Mouse (Mus musculus): ENCODE data around the gene Pnpo. TPM values are rescaled to one million over a fixed set of nuclear protein-coding genes. Genes with fewer than 3 reads are reported as not detected.

Pnpo gene
- polyA plus RNA-seq, 1 experiment from 2014 or later, result 85.7 TPM

DNA sequence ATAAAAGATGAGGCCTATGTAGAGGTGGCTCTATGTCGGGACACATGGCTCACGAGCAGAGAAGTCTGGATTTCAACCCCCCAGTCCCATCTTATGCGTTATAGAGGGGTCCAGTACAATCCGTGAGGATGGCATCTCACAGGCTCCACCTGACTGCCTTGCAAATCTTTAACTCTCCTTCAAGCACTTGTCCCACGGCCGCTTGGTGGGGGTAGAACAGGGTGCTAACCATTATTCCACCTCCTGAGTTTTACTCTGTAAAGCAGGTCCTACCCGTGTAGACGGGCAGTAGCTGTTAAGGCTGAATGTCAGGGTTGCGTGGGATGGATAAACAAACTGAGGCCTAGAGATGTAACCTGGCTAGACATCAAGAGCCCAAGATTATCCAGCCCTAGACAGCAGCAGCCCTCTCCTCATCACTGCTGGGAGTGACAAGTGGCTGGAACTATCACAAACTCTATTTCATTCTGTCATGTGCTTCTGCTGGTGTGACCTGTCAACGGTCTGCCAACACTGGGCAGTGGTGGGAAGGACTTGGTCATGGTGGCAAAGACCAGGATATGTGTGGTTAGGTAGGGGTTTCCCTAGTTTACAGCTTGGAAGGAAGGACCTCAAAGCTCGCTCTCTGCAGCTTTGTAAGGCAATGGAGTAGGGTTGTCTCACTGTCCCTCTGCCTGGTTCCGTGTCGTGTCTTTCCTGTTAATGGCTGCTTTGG is 10.1 kb downstream of the Pnpo start:
- Histone ChIP-seq H3K27ac (peak overlapping the region; percentile 60; the same call in 1 of the 2 replicates), H3K36me3 (no peaks in the 10 kb centered on the region), H3K27me3 (replicated peaks) (no peaks in the 10 kb centered on the region), H3K4me3 (replicated peaks) (no peak overlapping the region), H3K9me3 (no peaks in the 10 kb centered on the region), H3K4me2 (no peak overlapping the region), H3K4me1 (peaks cover 12% of the 10 kb centered on the region), H3K9ac (no peak overlapping the region)
- ATAC-seq (ENCODE audit: insufficient read depth, low FRiP score, low read depth), result no peak
- 80% methylated on average over 13 of the region's 13 CpGs for WGBS

DNA sequence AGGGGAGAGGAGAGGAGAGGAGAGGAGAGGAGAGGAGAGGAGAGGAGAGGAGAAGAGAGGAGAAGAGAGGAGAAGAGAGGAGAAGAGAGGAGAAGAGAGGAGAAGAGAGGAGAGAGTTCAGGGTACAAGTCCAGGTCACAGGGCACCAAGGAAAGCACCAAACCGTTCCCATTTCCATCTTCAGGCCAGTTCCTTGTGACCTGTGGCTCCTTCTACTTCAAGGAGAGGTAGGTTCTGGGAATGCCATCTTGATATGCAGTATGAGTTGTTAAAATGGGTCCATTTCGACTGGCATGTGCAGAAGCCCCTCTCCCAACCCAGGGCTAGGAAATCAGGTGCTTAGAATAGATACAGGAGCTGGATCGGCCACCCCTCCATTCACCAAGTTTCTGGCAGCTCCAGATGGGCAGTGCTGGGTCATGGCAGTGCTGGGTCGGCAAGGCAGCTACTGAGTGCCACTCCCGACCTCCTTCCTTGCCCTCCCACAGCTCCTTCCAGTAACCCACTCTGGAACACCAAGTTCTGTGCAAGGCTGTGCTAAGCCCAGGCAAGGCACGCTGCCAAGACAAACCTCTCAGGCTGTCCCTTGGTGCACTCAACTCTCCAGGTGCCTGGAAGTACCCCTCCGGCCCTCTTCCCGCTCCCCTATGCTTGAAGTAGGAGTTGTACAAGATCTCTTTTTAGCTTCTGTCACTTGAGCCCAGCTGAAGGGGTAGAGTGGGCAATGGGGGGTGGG is 12.3 kb downstream of the Pnpo start:
- Histone ChIP-seq H3K36me3 (no peaks in the 10 kb centered on the region), H3K4me2 (peak overlapping the region; percentile 30), H3K27me3 (replicated peaks) (no peaks in the 10 kb centered on the region), H3K4me3 (replicated peaks) (peak overlapping the region; percentile 10), H3K4me1 (peaks cover 12% of the 10 kb centered on the region), H3K9me3 (no peaks in the 10 kb centered on the region), H3K27ac (peak overlapping the region; percentile 42; the same call in 1 of the 2 replicates), H3K9ac (no peak overlapping the region)
- ATAC-seq (ENCODE audit: insufficient read depth, low FRiP score, low read depth), result no peak
- WGBS, result 38% methylated on average over 8 of the region's 8 CpGs

DNA sequence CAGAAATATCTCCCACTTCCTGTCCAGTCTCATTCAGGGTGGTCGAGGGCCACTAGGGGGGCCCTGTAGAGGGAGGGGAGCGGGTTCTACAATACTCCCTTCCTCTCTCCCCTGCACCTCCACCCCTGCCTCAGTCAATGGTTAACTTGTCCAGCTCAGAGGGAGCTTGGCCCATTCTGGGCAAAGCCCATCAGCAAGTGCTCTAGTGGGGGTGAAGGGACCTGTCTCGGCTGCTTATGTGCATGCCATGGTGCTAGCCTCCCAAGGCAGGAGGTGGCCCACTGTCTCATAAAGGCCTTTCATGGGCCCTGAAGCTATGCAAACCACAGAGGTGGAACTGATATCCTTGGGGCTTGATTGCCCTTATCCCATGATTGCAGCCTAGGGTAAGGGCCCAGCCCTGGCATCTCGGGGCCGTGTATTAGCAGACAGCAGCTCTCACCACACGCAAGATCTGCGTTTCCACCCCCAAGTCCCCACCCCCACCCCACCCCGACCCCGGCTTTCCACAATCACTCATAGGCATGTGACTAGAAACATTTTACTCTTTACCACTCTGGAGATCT is 13.9 kb downstream of the Pnpo start:
- H3K27ac ChIP-seq, result peak overlapping the region; percentile 96
- H3K36me3 ChIP-seq, result no peaks in the 10 kb centered on the region
- H3K27me3 ChIP-seq (replicated peaks), result no peaks in the 10 kb centered on the region
- ATAC-seq (ENCODE audit: insufficient read depth, low FRiP score, low read depth), result peak; percentile 19
- peak overlapping the region; percentile 29; the same call in 1 of the 2 replicates for H3K9ac ChIP-seq
- peak overlapping the region; percentile 49 for H3K4me2 ChIP-seq
- 44% methylated on average over 9 of the region's 9 CpGs for WGBS
- peaks cover 12% of the 10 kb centered on the region for H3K4me1 ChIP-seq
- no peaks in the 10 kb centered on the region for H3K9me3 ChIP-seq
- peak overlapping the region; percentile 44 for H3K4me3 ChIP-seq (replicated peaks)

DNA sequence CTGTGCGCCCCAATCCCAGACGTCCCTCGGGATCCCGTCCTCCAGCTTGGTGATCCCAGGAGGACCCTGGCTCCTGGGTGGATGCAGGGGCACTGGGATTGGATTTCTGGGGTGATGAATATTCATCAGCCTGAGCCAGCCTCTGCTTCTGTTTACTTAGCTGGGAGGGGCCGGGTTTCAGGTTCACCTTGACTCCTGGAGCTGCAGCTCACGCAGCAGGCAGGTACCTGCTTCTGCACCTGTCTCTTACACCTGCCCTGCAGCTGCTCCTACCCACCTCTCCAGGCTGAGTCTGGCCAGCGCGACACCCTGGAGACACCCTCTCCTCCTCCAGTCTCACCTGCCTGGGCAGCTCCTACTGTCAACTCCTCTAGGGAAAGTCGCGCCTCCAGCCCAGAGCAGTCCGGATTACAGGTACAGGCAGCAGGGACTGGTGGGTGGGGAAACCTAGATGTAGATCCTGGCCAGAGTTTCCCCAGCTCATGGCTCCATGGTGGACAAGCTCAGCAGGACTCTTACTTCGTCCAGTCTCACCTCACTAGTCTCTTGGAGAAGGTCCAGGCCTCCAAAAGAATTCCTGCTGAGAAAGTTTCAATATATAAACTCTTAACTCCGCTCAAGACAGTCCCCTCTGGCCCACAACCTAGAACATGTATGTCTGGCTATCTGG is 14.6 kb downstream of the Pnpo start:
- no peaks in the 10 kb centered on the region for H3K27me3 ChIP-seq (replicated peaks)
- peak overlapping the region; percentile 96 for H3K27ac ChIP-seq
- peaks cover 9% of the 10 kb centered on the region for H3K4me1 ChIP-seq
- ATAC-seq (ENCODE audit: insufficient read depth, low FRiP score, low read depth), result peak; percentile 81
- no peaks in the 10 kb centered on the region for H3K36me3 ChIP-seq
- peak overlapping the region; percentile 49 for H3K4me2 ChIP-seq
- H3K9me3 ChIP-seq, result no peaks in the 10 kb centered on the region
- peak overlapping the region; percentile 29; the same call in 1 of the 2 replicates for H3K9ac ChIP-seq
- H3K4me3 ChIP-seq (replicated peaks), result peak overlapping the region; percentile 44
- 15% methylated on average over 13 of the region's 13 CpGs for WGBS

DNA sequence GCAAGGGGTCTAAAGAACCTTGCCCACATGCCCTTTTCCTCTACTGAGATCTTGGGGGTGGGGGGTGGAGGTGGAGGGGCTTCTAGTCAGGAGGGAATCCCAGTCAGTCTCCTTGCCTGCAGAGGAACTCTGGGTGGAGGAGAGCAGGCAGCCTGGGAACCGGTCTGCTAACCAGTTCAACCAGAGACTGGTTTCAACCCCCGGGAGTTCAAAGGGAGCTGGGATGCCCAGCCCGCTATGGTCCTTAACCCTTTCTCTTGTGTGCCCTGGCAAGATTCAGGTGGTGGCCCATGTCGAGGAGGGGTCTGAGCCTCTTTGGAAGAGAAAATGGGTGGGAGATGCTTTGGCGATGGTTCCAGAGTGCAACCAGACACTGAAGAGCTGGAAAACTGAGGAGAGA is 15.1 kb downstream of the Pnpo start:
- peak overlapping the region; percentile 49 for H3K4me2 ChIP-seq
- WGBS, result 8% methylated on average over 5 of the region's 5 CpGs
- H3K27ac ChIP-seq, result peak overlapping the region; percentile 96
- peaks cover 7% of the 10 kb centered on the region for H3K4me1 ChIP-seq
- ATAC-seq (ENCODE audit: insufficient read depth, low FRiP score, low read depth), result peak; percentile 75
- H3K36me3 ChIP-seq, result no peaks in the 10 kb centered on the region
- H3K27me3 ChIP-seq (replicated peaks), result no peaks in the 10 kb centered on the region
- no peak overlapping the region for H3K9ac ChIP-seq
- no peaks in the 10 kb centered on the region for H3K9me3 ChIP-seq
- peak overlapping the region; percentile 44 for H3K4me3 ChIP-seq (replicated peaks)

DNA sequence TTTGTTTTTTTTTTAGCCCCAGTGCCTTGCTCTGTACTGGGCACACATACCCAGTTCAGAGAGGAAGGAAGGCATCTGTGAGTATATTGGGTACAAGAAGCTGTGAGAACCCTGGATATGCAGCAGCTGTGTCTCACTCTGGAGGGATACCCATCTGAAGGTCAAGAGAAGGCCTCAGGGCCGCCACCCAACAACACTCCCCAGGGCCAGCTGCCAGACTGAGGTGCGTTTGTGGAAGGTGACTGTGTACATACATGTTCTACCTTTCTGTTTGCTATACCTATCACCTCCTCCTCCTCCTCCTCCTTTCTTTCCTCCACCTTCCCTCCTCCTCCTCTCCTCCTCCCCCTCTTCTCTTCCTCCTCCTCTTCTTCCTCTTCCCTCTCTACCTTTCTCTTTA is 15.7 kb downstream of the Pnpo start, which contains the start of gene Prr15l:
TSS of gene Prr15l (plus strand) at position 17 of the 400 bp plus-strand sequence.
- Histone ChIP-seq H3K27me3 (replicated peaks) (no peaks in the 10 kb centered on the region), H3K4me2 (peak within 1 kb of the TSS; percentile 49), H3K9ac (no peak within 1 kb of the TSS), H3K4me3 (replicated peaks) (peak within 1 kb of the TSS; percentile 44), H3K4me1 (peaks cover 7% of the 10 kb centered on the region), H3K9me3 (no peaks in the 10 kb centered on the region), H3K36me3 (no peaks in the 10 kb centered on the region), H3K27ac (peak within 1 kb of the TSS; percentile 96)
- 0 out of 2 replicates have a peak, but pooled peaks have one; percentile 15 for ATAC-seq (ENCODE audit: insufficient read depth, low FRiP score, low read depth)
- 47% methylated on average over 2 of the region's 2 CpGs for WGBS

DNA sequence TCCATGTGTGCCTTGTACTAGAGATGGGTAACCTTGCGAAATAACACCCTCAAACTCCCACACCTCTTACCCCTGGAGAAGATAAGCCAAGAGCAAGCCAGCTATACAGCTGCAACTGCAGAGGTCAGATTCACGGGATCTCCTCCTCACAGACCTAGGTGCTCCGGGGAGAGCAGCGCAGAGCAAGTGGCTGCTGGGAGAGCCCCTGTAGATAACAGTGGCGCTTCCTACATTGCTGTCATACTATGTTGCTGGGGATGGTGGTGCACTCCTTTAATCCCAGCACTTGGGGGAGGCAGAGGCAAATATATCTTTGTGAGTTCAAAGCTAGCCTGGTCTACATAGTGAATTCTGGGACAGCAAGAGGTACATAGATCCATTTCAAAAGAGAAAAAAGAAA is 17.2 kb downstream of the Pnpo start:
- Histone ChIP-seq H3K9me3 (no peaks in the 10 kb centered on the region), H3K27me3 (replicated peaks) (no peaks in the 10 kb centered on the region), H3K36me3 (no peaks in the 10 kb centered on the region), H3K4me1 (peaks cover 4% of the 10 kb centered on the region), H3K4me3 (replicated peaks) (no peak overlapping the region), H3K27ac (no peak overlapping the region), H3K4me2 (no peak overlapping the region), H3K9ac (no peak overlapping the region)
- peak; percentile 32; the same call in 1 of the 2 replicates for ATAC-seq (ENCODE audit: insufficient read depth, low FRiP score, low read depth)
- 78% methylated on average over 5 of the region's 5 CpGs for WGBS

DNA sequence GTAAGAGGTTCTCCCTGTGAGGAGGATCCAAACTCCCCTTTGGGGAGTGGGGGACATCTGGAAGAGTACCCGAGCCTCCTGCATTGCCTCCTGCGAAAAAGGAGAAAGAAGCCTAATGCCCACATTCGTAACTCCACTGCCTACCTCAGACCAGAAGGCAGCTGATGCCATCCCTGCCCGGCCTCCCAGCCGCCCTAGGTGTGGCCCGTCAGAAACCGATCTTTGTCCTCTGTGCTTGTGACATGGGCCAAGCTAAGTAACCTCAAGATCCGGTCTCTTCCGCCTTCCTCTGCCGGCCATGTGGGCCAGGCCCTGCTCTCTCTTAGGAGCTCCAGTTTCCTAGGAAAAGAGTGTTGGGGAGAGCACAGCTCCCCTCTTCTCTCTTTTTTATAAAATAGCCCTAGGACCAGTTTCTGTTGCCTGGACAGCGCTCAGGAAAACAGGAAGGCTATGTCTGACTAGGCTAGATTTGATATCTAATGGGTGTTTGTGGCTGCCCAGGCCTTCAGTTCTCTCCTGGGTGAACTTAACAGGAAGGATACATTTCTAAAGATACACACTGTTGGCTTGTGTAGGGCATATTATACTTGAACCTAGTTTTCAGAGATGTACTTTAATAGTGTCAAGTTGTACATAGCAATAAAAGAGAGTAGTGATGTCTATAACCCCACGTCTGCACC is 18.2 kb downstream of the Pnpo start:
- no peak for ATAC-seq (ENCODE audit: insufficient read depth, low FRiP score, low read depth)
- H3K27me3 ChIP-seq (replicated peaks), result no peaks in the 10 kb centered on the region
- no peaks in the 10 kb centered on the region for H3K36me3 ChIP-seq
- H3K9me3 ChIP-seq, result no peaks in the 10 kb centered on the region
- H3K4me2 ChIP-seq, result no peak overlapping the region
- peak overlapping the region; percentile 23; the same call in 1 of the 2 replicates for H3K27ac ChIP-seq
- H3K4me1 ChIP-seq, result peaks cover 3% of the 10 kb centered on the region; the same call in 1 of the 2 replicates
- no peak overlapping the region for H3K9ac ChIP-seq
- no peak overlapping the region for H3K4me3 ChIP-seq (replicated peaks)
- 71% methylated on average over 12 of the region's 12 CpGs for WGBS

DNA sequence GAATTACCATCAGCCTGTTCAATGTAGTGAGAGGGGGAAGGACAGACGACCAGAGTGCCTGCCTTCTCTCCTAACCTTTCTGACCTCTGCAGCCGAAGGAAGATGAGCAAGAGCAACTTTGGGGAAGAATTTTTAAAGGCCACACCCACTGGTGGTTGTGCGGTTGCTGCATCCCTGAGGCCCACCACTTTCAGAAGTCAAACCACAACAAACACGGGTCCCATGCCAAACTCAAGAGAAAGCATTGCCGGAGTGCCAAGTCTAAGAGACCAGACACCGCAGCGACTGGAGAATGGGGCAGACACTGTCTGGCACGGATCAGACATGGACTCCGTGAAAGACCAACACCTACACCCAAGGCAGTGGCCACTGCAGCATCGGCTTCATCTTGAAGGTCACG is 18.9 kb downstream of the Pnpo start:
- no peaks in the 10 kb centered on the region for H3K36me3 ChIP-seq
- H3K9me3 ChIP-seq, result no peaks in the 10 kb centered on the region
- H3K27ac ChIP-seq, result no peak overlapping the region
- no peak overlapping the region for H3K9ac ChIP-seq
- peaks cover 3% of the 10 kb centered on the region; the same call in 1 of the 2 replicates for H3K4me1 ChIP-seq
- no peaks in the 10 kb centered on the region for H3K27me3 ChIP-seq (replicated peaks)
- H3K4me3 ChIP-seq (replicated peaks), result no peak overlapping the region
- no peak for ATAC-seq (ENCODE audit: insufficient read depth, low FRiP score, low read depth)
- H3K4me2 ChIP-seq, result no peak overlapping the region
- WGBS, result 75% methylated on average over 11 of the region's 11 CpGs

DNA sequence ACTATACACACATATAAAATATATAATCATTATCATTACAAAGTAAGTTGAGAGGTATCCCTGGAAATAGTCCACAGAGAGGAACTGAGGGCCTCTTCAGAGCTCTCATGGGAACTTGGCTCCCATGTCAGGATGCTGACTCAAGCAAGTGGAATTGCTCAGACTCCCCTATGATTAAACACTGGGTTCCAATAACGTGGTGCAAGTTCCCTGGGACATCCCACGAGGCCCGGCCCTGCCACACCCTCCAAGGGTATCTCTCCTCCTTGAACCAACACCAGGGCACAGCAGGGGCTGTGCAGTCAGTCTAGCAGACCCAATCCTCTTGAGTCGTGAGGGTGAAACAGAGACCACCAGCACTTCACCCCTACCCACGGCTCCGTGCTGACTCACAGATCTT is 24.8 kb downstream of the Pnpo start:
- no peak overlapping the region for H3K4me3 ChIP-seq (replicated peaks)
- H3K4me2 ChIP-seq, result no peak overlapping the region
- no peak for ATAC-seq (ENCODE audit: insufficient read depth, low FRiP score, low read depth)
- H3K27me3 ChIP-seq (replicated peaks), result no peaks in the 10 kb centered on the region
- 0 out of 2 replicates have a peak, but pooled peaks cover 5% of the 10 kb centered on the region for H3K4me1 ChIP-seq
- no peaks in the 10 kb centered on the region for H3K9me3 ChIP-seq
- 44% methylated on average over 6 of the region's 6 CpGs for WGBS
- H3K27ac ChIP-seq, result no peak overlapping the region
- no peak overlapping the region for H3K9ac ChIP-seq
- H3K36me3 ChIP-seq, result no peaks in the 10 kb centered on the region

DNA sequence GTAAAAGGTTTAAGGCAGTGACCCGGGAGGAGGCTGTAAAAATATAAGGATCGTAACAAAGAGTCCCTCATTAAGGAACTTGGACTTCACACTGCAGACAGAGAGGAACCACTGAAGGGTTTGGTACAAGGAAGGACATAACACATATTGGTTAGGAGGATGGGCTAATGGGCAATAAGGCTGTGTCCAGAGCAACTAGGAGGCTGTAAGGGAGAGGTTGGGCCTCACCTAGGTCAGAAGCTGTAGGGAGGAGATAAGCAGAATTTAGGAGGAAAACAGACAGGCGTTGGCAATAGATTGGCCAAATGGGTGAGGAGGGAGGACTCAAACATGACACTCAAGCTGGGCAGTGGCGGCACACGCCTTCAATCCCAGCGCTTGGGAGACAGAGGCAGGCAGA is 26.4 kb downstream of the Pnpo start:
- 0 out of 2 replicates have a peak, but pooled peaks cover 5% of the 10 kb centered on the region for H3K4me1 ChIP-seq
- H3K27ac ChIP-seq, result peak overlapping the region; percentile 54; the same call in 1 of the 2 replicates
- 77% methylated on average over 6 of the region's 6 CpGs for WGBS
- no peak overlapping the region for H3K9ac ChIP-seq
- H3K4me2 ChIP-seq, result peak overlapping the region; percentile 46; the same call in 1 of the 2 replicates
- ATAC-seq (ENCODE audit: insufficient read depth, low FRiP score, low read depth), result peak; percentile 20; the same call in 1 of the 2 replicates
- no peak overlapping the region for H3K4me3 ChIP-seq (replicated peaks)
- no peaks in the 10 kb centered on the region for H3K36me3 ChIP-seq
- no peaks in the 10 kb centered on the region for H3K9me3 ChIP-seq
- no peaks in the 10 kb centered on the region for H3K27me3 ChIP-seq (replicated peaks)
